Mouse (Mus musculus) lung, postnatal 0 days (tissue): ENCODE measurements around the gene Itih2.

Experiments
- CTCF ChIP-seq: IDR thresholded peaks from 2 replicates; pipeline ENCODE4 v1.5.1; 2016; ENCODE audit warnings: antibody characterized with exemption, mild to moderate bottlenecking
- EP300 ChIP-seq: IDR thresholded peaks from 2 replicates; pipeline ENCODE4 v1.6.1; 2016; ENCODE audit warnings: antibody characterized with exemption, mild to moderate bottlenecking, control low read depth

DNA sequence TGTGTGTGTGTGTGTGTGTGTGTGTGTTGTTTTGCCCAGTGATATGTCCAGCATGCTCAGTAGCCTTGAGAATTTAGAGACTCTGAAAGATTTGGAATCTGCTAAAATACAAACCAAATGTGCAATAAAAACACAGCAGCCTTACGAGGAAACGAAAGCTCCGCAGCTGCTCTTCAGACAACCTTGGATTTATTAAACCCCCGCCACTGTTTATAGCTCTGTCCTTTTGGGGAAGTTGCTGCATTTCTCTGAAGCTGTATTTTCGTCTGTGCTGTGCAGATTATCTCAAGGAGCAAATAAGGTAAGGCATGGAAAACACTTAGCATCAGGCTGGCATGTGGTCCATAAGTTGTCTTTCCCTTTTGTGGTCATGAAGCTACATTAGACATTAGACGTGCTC is 14.3 kb upstream of the Itih2 start:
- TF ChIP-seq CTCF: no peak
- TF ChIP-seq EP300: no peak
